Mouse (Mus musculus) myocyte (in vitro differentiated cells): ENCODE measurements at regions not wholly inside any gene's neighbourhood (a gene's known extent, or its start where the extent isn't known, plus 50 kb on each side); places are given as distances from the start of the nearest gene placed in this dataset.

Source experiments
- CEBPB ChIP-seq: IDR thresholded peaks from 2 replicates; pipeline ENCODE4 v1.6.1; 2011; ENCODE audit warnings: mild to moderate bottlenecking, moderate library complexity; ENCODE audit not compliant: poor library complexity, insufficient read depth, severe bottlenecking
- E2F4 ChIP-seq: IDR thresholded peaks from one replicate; pipeline ENCODE4 v1.6.1; 2011; ENCODE audit warnings: mild to moderate bottlenecking, control low read depth, moderate library complexity; ENCODE audit not compliant: insufficient read depth
- MAX ChIP-seq: IDR thresholded peaks from one replicate; pipeline ENCODE4 v1.6.1; 2011; ENCODE audit warnings: low read depth, mild to moderate bottlenecking, control low read depth
- MYOD1 ChIP-seq, 3 experiments: IDR thresholded peaks; one replicate each; pipeline ENCODE4 v1.6.1; 2011; ENCODE audit warnings: control low read depth in 2 of 3, low read depth in 2 of 3, mild to moderate bottlenecking in 2 of 3, moderate library complexity in 1 of 3; ENCODE audit not compliant: insufficient read length in 2 of 3, control insufficient read depth in 1 of 3
- MYOG ChIP-seq, 3 experiments: IDR thresholded peaks; one replicate each; pipeline ENCODE4 v1.6.1; 2011; ENCODE audit warnings: control low read depth in 2 of 3, low read depth in 2 of 3, mild to moderate bottlenecking in 2 of 3; ENCODE audit not compliant: insufficient read length in 2 of 3, control insufficient read depth in 1 of 3, insufficient read depth in 1 of 3
- POLR2A ChIP-seq: IDR thresholded peaks from one replicate; pipeline ENCODE4 v1.6.1; 2011; ENCODE audit warnings: low read depth, mild to moderate bottlenecking, control low read depth, moderate library complexity; ENCODE audit not compliant: insufficient read length
- POLR2AphosphoS2 ChIP-seq: IDR thresholded peaks from one replicate; pipeline ENCODE4 v1.6.1; 2011; ENCODE audit warnings: low read depth, control low read depth; ENCODE audit not compliant: insufficient read length
- REST ChIP-seq: IDR thresholded peaks from one replicate; pipeline ENCODE4 v1.6.1; 2011; ENCODE audit warnings: mild to moderate bottlenecking, control low read depth, moderate library complexity; ENCODE audit not compliant: insufficient read depth, insufficient read length
- SRF ChIP-seq: IDR thresholded peaks from one replicate; pipeline ENCODE4 v1.6.1; 2011; ENCODE audit warnings: low read depth; ENCODE audit not compliant: control insufficient read depth, insufficient read length
- TCF12 ChIP-seq: IDR thresholded peaks from one replicate; pipeline ENCODE4 v1.6.1; 2011; ENCODE audit warnings: mild to moderate bottlenecking, control low read depth; ENCODE audit not compliant: poor library complexity, insufficient read depth, severe bottlenecking
- TCF3 ChIP-seq: IDR thresholded peaks from one replicate; pipeline ENCODE4 v1.6.1; 2011; ENCODE audit warnings: low read depth, control low read depth; ENCODE audit not compliant: insufficient read length
- USF1 ChIP-seq: IDR thresholded peaks from one replicate; pipeline ENCODE4 v1.6.1; 2011; ENCODE audit warnings: low read depth, mild to moderate bottlenecking, control low read depth, moderate library complexity

DNA sequence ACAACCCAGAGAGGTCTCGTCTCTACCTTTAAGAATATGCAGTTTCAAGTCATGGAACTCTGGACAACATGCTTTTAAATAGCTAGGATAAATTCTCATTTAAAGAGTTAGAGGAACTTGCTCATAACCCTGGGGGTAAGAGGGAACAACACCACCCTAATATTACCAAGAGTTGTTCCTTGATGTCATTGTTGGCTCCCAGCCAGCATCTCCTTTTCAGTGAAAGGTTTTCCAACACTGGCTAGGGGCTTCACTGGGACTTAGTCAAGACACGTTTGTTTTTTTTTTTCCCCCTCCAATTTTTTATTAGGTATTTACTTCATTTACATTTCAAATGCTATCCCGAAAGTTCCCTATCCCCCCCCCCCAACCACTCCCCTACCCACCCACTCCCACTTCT is 163.1 kb upstream of the Tnp1 start:
- TF ChIP-seq POLR2A (no peak), POLR2AphosphoS2 (no peak), REST (no peak), MYOG (IDR thresholded peaks at IDR 0.05; ENCODE audit: control insufficient read depth in 1 of 3, insufficient read depth in 1 of 3, insufficient read length in 2 of 3, low read depth in 2 of 3) (no peak), E2F4 (no peak), MAX (no peak), TCF12 (no peak), CEBPB (no peak), MYOD1 (IDR thresholded peaks at IDR 0.05; ENCODE audit: control insufficient read depth in 1 of 3, insufficient read length in 2 of 3, low read depth in 2 of 3) (no peak), TCF3 (no peak), USF1 (no peak), SRF (no peak)
